Comparison of ENCODE assay signal across 35 mouse cellular contexts in genomic region chr15:77785807-77786206, GRCm38 (mm10). TPM values are rescaled to one million over a fixed set of nuclear protein-coding genes. Genes with fewer than 3 reads are reported as not detected.
"Had no signal": no experiment of that assay in that cellular context is flagged by ENCODE, and none has a peak within 500 bp of the region (broad histone marks: within the 10 kb centered on the region; RNA-seq: fewer than 3 reads in every experiment).

No protein-coding gene starts in this region.

- H3K27ac ChIP-seq: embryonic facial prominence, embryonic 10.5 days; embryonic facial prominence, embryonic 12.5 days; embryonic facial prominence, embryonic 13.5 days; embryonic facial prominence, embryonic 15.5 days; forebrain, embryonic 10.5 days; forebrain, embryonic 12.5 days; forebrain, embryonic 13.5 days; forebrain, embryonic 15.5 days; gastrocnemius, adult 2 months; heart, adult 2 months had no signal

- DNase-seq: cerebellum, adult 9-10 months; cerebellum, adult 9-11 months; cerebellum, postnatal 10 days; cerebellum, postnatal 14 days; cerebellum, postnatal 25 days; cerebellum, postnatal 36 days; embryo, embryonic 11 days; forebrain, postnatal 0 days; gastrocnemius, adult 2 months; gastrocnemius, postnatal 10 days; gastrocnemius, postnatal 14 days; gastrocnemius, postnatal 25 days; gastrocnemius, postnatal 36 days; heart, adult 11 months; heart, adult 18-20 months; heart, adult 2 months had no signal

- H3K4me3 ChIP-seq: embryonic facial prominence, embryonic 10.5 days; embryonic facial prominence, embryonic 12.5 days; embryonic facial prominence, embryonic 13.5 days; embryonic facial prominence, embryonic 15.5 days; erythroblast, embryonic 14.5 days; forebrain, embryonic 10.5 days; forebrain, embryonic 12.5 days; forebrain, embryonic 13.5 days; forebrain, embryonic 15.5 days; gastrocnemius, adult 2 months; heart, adult 2 months had no signal

- H3K4me1 ChIP-seq: embryonic facial prominence, embryonic 10.5 days; embryonic facial prominence, embryonic 12.5 days; embryonic facial prominence, embryonic 13.5 days; embryonic facial prominence, embryonic 15.5 days; forebrain, embryonic 10.5 days; forebrain, embryonic 12.5 days; forebrain, embryonic 13.5 days; forebrain, embryonic 15.5 days had no signal

RNA-seq across cellular contexts. Expression of gene Apol8, which starts 29.0 kb away (rescaled TPM):
- total RNA-seq: gastrocnemius, postnatal 14 days; granulocyte monocyte progenitor cell, adult 5-6 weeks; heart, adult 18-20 months; heart, adult 8-10 months had no signal
- polyA plus RNA-seq: embryonic facial prominence, embryonic 14.5 days; forebrain, embryonic 15.5 days; heart, adult 2 months had no signal

RNA-seq across cellular contexts. Expression of gene Apol9b, which starts 57.0 kb away (rescaled TPM):
- total RNA-seq: forebrain, postnatal 0 days; gastrocnemius, adult 18-20 months; gastrocnemius, adult 2 months; gastrocnemius, adult 8-10 months; gastrocnemius, postnatal 10 days; gastrocnemius, postnatal 14 days; gastrocnemius, postnatal 25 days; gastrocnemius, postnatal 36 days; gastrocnemius, postnatal 4 days; granulocyte monocyte progenitor cell, adult 5-6 weeks; heart, adult 2 months had no signal
- polyA plus RNA-seq: embryonic facial prominence, embryonic 10.5 days; embryonic facial prominence, embryonic 11.5 days; embryonic facial prominence, embryonic 12.5 days; embryonic facial prominence, embryonic 13.5 days; embryonic facial prominence, embryonic 14.5 days; erythroblast, embryonic 14.5 days; forebrain, embryonic 10.5 days; forebrain, embryonic 11.5 days; forebrain, embryonic 12.5 days; forebrain, embryonic 13.5 days; forebrain, embryonic 14.5 days; forebrain, embryonic 15.5 days; forebrain, embryonic 16.5 days had no signal
